Mouse (Mus musculus) hindbrain, postnatal 0 days (tissue): ENCODE measurements at regions not wholly inside any gene's neighbourhood (a gene's known extent, or its start where the extent isn't known, plus 50 kb on each side); places are given as distances from the start of the nearest gene placed in this dataset.
A peak's percentile ranks its signal among the peaks of the same experiment; 100 is the strongest.

Experiments used
- ATAC-seq: fragments of 200-750 bp; cut with Nextera tagmentation; 2 replicates; pipeline ENCODE4 v1.8.0; 2017; ENCODE audit warnings: mild to moderate bottlenecking, moderate TSS enrichment, moderate library complexity
- DNase-seq: peaks from one replicate; pipeline ENCODE4 v3.0.0-alpha.2; 2015; ENCODE audit warnings: low spot score
- H3K27ac ChIP-seq: fragments of 300-500 bp; sonication (generic); 2 replicates; pipeline ENCODE4 v1.5.1; 2014; ENCODE audit warnings: mild to moderate bottlenecking
- H3K27me3 ChIP-seq: fragments of 300-500 bp; sonication (generic); 2 replicates; pipeline ENCODE4 v1.6.1; 2014; ENCODE audit warnings: low read length, mixed read lengths; ENCODE audit not compliant: insufficient read depth
- H3K36me3 ChIP-seq: fragments of 300-500 bp; sonication (generic); 2 replicates; pipeline ENCODE4 v1.6.1; 2014; ENCODE audit warnings: low read length, mixed read lengths; ENCODE audit not compliant: insufficient read depth
- H3K4me1 ChIP-seq: fragments of 300-500 bp; sonication (generic); 2 replicates; pipeline ENCODE4 v1.6.1; 2014; ENCODE audit warnings: antibody characterized with exemption, low read length, mixed read lengths; ENCODE audit not compliant: insufficient read depth
- H3K4me2 ChIP-seq: fragments of 300-500 bp; sonication (generic); 2 replicates; pipeline ENCODE4 v1.6.1; 2014; ENCODE audit warnings: low read depth, mild to moderate bottlenecking, low read length, moderate library complexity, mixed read lengths
- H3K4me3 ChIP-seq: fragments of 300-500 bp; sonication (generic); 2 replicates; pipeline ENCODE4 v1.5.1; 2014; ENCODE audit warnings: low read length
- H3K9ac ChIP-seq: fragments of 300-500 bp; sonication (generic); replicated peaks from 2 replicates; pipeline ENCODE4 v1.6.1; 2014; ENCODE audit warnings: mild to moderate bottlenecking, low read length, moderate library complexity, mixed read lengths
- H3K9me3 ChIP-seq: fragments of 300-500 bp; sonication (generic); 2 replicates; pipeline ENCODE4 v1.6.1; 2016; ENCODE audit warnings: low read length, mixed read lengths
- CTCF ChIP-seq: IDR thresholded peaks from 2 replicates; pipeline ENCODE4 v1.5.1; 2016; ENCODE audit warnings: antibody characterized with exemption, control low read depth, low read depth
- WGBS: fragments of 180-500 bp; shearing (Covaris S2); extraction: QIAGEN DNeasy Blood & Tissue Kit; methylation state at CpG from one replicate; pipeline ENCODE4 v1.1.7; 2014; 5-methylcytosine and 5-hydroxymethylcytosine counted together

DNA sequence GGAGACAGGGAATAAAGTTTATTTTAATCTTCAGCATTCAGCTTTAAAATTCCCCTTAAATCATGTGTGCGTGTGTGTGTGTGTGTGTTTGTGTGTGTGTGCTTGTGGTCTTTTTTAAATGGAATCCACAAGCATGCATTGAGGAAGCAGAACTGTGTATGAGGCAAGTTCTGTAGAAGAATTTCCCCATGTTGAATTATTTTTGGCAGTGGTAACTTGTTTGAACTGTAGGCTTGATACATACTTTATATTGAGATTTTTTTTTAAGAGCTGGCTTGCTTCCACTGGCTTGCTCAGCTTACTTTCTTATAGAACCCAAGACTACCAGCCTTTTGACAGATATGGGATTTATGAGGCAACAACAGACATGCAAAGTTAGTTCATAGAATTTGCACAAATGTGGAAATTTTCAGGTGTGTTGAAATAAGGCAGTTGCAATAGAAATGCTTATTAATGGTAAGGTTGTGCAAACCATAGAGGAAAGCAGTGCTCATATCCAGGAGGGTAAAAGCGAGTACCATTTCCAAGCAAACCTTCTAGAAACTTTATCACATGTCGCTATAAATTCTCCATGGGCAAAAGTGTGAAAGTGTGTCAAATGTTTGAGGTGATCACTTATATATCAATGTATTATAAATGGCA is 91.7 kb upstream of the Htr1f start:
- no peak for TF ChIP-seq CTCF
- Histone ChIP-seq H3K27me3 (no peaks in the 10 kb centered on the region), H3K27ac (no peak overlapping the region), H3K4me1 (no peaks in the 10 kb centered on the region), H3K4me3 (no peak overlapping the region), H3K9me3 (no peaks in the 10 kb centered on the region), H3K4me2 (no peak overlapping the region), H3K36me3 (no peaks in the 10 kb centered on the region), H3K9ac (no peak overlapping the region)
- no peak for ATAC-seq
- 89% methylated on average over 3 of the region's 3 CpGs for WGBS
- no peak for DNase-seq

DNA sequence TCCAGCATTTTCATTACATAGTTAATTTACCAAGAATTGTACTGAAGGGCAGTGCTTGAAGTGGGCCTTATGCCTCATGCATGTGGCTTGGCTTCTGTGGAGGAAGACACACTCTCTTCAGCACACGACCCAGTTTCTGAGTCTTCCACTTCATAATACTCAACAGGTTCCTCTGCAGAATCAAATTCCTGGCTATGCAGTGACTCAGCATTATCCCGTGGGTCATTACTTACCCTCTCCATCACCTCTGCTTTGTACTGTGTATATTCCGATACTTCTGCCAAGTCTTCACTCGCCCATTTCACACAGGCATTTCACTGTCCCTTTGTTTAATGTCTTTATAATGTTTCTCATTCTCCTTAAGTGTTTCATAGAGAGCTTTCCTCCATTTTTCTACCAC is 90.1 kb upstream of the Htr1f start:
- no peak overlapping the region for H3K4me2 ChIP-seq
- WGBS: 73% methylated on average over 4 of the region's 4 CpGs
- no peaks in the 10 kb centered on the region for H3K27me3 ChIP-seq
- H3K9ac ChIP-seq: no peak overlapping the region
- H3K4me3 ChIP-seq: no peak overlapping the region
- H3K27ac ChIP-seq: no peak overlapping the region
- no peaks in the 10 kb centered on the region for H3K9me3 ChIP-seq
- ATAC-seq: no peak
- TF ChIP-seq CTCF: no peak
- no peaks in the 10 kb centered on the region for H3K36me3 ChIP-seq
- DNase-seq: peak; percentile 6
- no peaks in the 10 kb centered on the region for H3K4me1 ChIP-seq

GRCm38 (mm10) chr16:65191574-65192149 is 86.0 kb upstream of the Htr1f start:
- Histone ChIP-seq H3K9ac (no peak overlapping the region), H3K4me1 (no peaks in the 10 kb centered on the region), H3K4me3 (no peak overlapping the region), H3K4me2 (no peak overlapping the region), H3K9me3 (no peaks in the 10 kb centered on the region), H3K27ac (no peak overlapping the region), H3K36me3 (no peaks in the 10 kb centered on the region), H3K27me3 (no peaks in the 10 kb centered on the region)
- ATAC-seq: no peak
- peak; percentile 5 for DNase-seq
- WGBS: 58% methylated on average over 7 of the region's 7 CpGs
- no peak for TF ChIP-seq CTCF

DNA sequence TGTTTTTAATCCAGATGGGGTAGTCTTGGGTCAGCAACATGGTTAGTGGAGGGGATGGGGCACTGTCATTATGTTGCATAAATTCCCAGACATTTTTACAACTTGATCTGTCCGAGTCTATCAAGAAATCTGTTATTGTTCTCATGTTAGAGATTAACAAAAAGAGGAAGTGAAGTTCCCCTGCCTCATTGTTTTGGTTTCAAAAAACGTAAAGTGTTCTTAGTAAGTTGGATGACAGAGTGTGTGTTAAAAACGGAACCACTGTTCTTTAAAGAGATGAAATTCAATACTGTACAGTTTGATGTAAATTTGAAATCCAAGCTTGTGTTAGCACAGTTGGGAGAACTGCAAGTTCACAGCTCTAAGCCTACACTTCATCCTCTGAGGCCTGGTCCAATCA is 68.9 kb upstream of the Htr1f start:
- Histone ChIP-seq H3K27me3 (no peaks in the 10 kb centered on the region), H3K27ac (no peak overlapping the region), H3K4me3 (no peak overlapping the region), H3K9ac (no peak overlapping the region), H3K4me2 (no peak overlapping the region), H3K9me3 (no peaks in the 10 kb centered on the region), H3K4me1 (no peaks in the 10 kb centered on the region), H3K36me3 (no peaks in the 10 kb centered on the region)
- no peak for ATAC-seq
- no peak for DNase-seq
- 73% methylated on average over 3 of the region's 3 CpGs for WGBS
- no peak for TF ChIP-seq CTCF

- H3K36me3 ChIP-seq: no peaks in the 10 kb centered on the region
- no peak for TF ChIP-seq CTCF
- ATAC-seq (no peak), DNase-seq (no peak)
- no peak overlapping the region for H3K4me2 ChIP-seq
- no peak overlapping the region for H3K4me3 ChIP-seq
- no peaks in the 10 kb centered on the region for H3K27me3 ChIP-seq
- H3K9ac ChIP-seq: no peak overlapping the region
- no peak overlapping the region for H3K27ac ChIP-seq
- WGBS: 52% methylated on average over 6 of the region's 6 CpGs
- no peaks in the 10 kb centered on the region for H3K9me3 ChIP-seq
- H3K4me1 ChIP-seq: no peaks in the 10 kb centered on the region
Observed at GRCm38 (mm10) chr16:65167151-65167550, 61.5 kb upstream of the Htr1f start.

GRCm38 (mm10) chr16:65162766-65163165 is 57.1 kb upstream of the Htr1f start:
- 86% methylated on average over 3 of the region's 3 CpGs for WGBS
- Histone ChIP-seq H3K36me3 (no peaks in the 10 kb centered on the region), H3K4me3 (no peak overlapping the region), H3K9me3 (no peaks in the 10 kb centered on the region), H3K27me3 (no peaks in the 10 kb centered on the region), H3K4me1 (no peaks in the 10 kb centered on the region), H3K9ac (no peak overlapping the region), H3K27ac (no peak overlapping the region), H3K4me2 (no peak overlapping the region)
- no peak for ATAC-seq
- DNase-seq: no peak
- TF ChIP-seq CTCF: no peak

DNA sequence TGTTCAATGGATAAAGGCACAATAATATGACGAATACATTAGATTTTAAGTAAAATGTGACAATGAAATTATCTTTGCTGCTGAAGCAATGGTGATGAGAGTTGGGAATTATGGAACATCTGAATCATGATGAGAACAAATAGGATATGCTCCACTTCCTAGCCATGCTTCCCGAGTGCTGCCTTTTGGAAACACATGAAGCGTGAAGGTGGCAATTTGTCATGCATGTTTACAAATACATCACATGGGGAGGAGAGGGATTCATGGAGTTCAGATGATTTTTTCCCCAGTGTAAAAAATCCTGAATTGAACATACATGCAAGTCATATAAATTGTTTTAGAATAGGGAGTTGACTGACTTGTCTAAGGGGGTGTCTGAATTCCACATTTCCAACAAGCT is 54.6 kb upstream of the Htr1f start:
- Histone ChIP-seq H3K4me3 (no peak overlapping the region), H3K4me2 (no peak overlapping the region), H3K27me3 (no peaks in the 10 kb centered on the region), H3K9me3 (no peaks in the 10 kb centered on the region), H3K4me1 (no peaks in the 10 kb centered on the region), H3K36me3 (no peaks in the 10 kb centered on the region), H3K9ac (no peak overlapping the region), H3K27ac (no peak overlapping the region)
- no peak for TF ChIP-seq CTCF
- DNase-seq (peak; percentile 38), ATAC-seq (peak; percentile 12; the same call in 1 of the 2 replicates)
- WGBS: 28% methylated on average over 3 of the region's 3 CpGs
